Mouse (Mus musculus) forebrain, embryonic 11.5 days (tissue): ENCODE measurements at regions not wholly inside any gene's neighbourhood (a gene's known extent, or its start where the extent isn't known, plus 50 kb on each side); places are given as distances from the start of the nearest gene placed in this dataset.

ENCODE experiments used
- ATAC-seq: fragments of 200-750 bp; cut with Nextera tagmentation; replicated peaks from 2 replicates; pipeline ENCODE4 v1.8.0; 2017; ENCODE audit warnings: moderate TSS enrichment; ENCODE audit not compliant: low FRiP score
- DNase-seq: peaks from one replicate; pipeline ENCODE4 v3.0.0-alpha.2; 2017; ENCODE audit warnings: low spot score
- H3K27ac ChIP-seq: fragments of 300-500 bp; sonication (generic); 2 replicates; pipeline ENCODE4 v1.5.1; 2014; ENCODE audit warnings: low read depth, low read length
- H3K27me3 ChIP-seq: fragments of 300-500 bp; sonication (generic); 2 replicates; pipeline ENCODE4 v1.6.1; 2014; ENCODE audit warnings: mild to moderate bottlenecking, low read length, mixed read lengths; ENCODE audit not compliant: control insufficient read depth, insufficient read depth
- H3K36me3 ChIP-seq: fragments of 300-500 bp; sonication (generic); 2 replicates; pipeline ENCODE4 v1.6.1; 2014; ENCODE audit warnings: mild to moderate bottlenecking, low read length, moderate library complexity, mixed read lengths; ENCODE audit not compliant: control insufficient read depth, insufficient read depth
- H3K4me1 ChIP-seq: fragments of 300-500 bp; sonication (generic); replicated peaks from 2 replicates; pipeline ENCODE4 v1.6.1; 2014; ENCODE audit warnings: low read length, mixed read lengths; ENCODE audit not compliant: control insufficient read depth, insufficient read depth
- H3K4me2 ChIP-seq: fragments of 300-500 bp; sonication (generic); 2 replicates; pipeline ENCODE4 v1.6.1; 2014; ENCODE audit warnings: low read depth, mild to moderate bottlenecking, low read length, moderate library complexity, mixed read lengths; ENCODE audit not compliant: severe bottlenecking
- H3K4me3 ChIP-seq: fragments of 300-500 bp; sonication (generic); 2 replicates; pipeline ENCODE4 v1.5.1; 2014; ENCODE audit warnings: low read depth, low read length
- H3K9ac ChIP-seq: fragments of 300-500 bp; sonication (generic); 2 replicates; pipeline ENCODE4 v1.6.1; 2014; ENCODE audit warnings: low read length
- H3K9me3 ChIP-seq: fragments of 300-500 bp; sonication (generic); 2 replicates; pipeline ENCODE4 v1.6.1; 2016; ENCODE audit warnings: low read length, mixed read lengths; ENCODE audit not compliant: control insufficient read depth
- WGBS: fragments of 180-500 bp; shearing (Covaris S2); extraction: QIAGEN DNeasy Blood & Tissue Kit; methylation state at CpG from one replicate; pipeline ENCODE4 v1.1.7; 2014; 5-methylcytosine and 5-hydroxymethylcytosine counted together

GRCm38 (mm10) chr6:148543047-148543446 is 98.9 kb upstream of the Tmtc1 start:
- Histone ChIP-seq H3K9ac (no peak overlapping the region), H3K4me1 (no peaks in the 10 kb centered on the region), H3K36me3 (no peaks in the 10 kb centered on the region), H3K27me3 (no peaks in the 10 kb centered on the region), H3K27ac (no peak overlapping the region), H3K4me3 (no peak overlapping the region), H3K4me2 (no peak overlapping the region), H3K9me3 (no peaks in the 10 kb centered on the region)
- WGBS: 84% methylated on average over 3 of the region's 3 CpGs
- DNase-seq: no peak
- no peak for ATAC-seq

DNA sequence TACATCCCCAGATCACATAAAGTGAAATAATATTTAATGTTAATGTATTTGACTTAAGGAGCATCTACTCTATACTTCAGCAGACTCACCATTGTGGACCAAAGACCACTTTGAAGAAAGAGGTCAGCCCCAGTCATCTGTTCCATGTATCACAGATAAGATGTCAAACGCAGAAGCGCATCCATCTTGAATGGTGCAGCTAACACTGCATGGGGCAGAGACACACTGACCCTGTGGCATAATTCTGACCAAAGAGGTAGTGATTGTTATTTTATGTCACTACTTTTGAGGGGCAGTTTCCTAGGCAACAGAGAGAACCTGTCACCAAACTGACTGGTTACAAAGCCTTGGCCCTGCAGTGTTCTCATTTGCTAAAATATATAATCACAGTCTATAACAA is 97.8 kb upstream of the Tmtc1 start:
- no peak overlapping the region for H3K4me2 ChIP-seq
- H3K9ac ChIP-seq: no peak overlapping the region
- no peak for ATAC-seq
- H3K4me3 ChIP-seq: no peak overlapping the region
- no peak for DNase-seq
- H3K4me1 ChIP-seq: no peaks in the 10 kb centered on the region
- 84% methylated on average over 2 of the region's 2 CpGs for WGBS
- no peak overlapping the region for H3K27ac ChIP-seq
- H3K36me3 ChIP-seq: no peaks in the 10 kb centered on the region
- H3K9me3 ChIP-seq: no peaks in the 10 kb centered on the region
- H3K27me3 ChIP-seq: no peaks in the 10 kb centered on the region

- no peaks in the 10 kb centered on the region for H3K27me3 ChIP-seq
- no peak overlapping the region for H3K4me2 ChIP-seq
- WGBS: 67% methylated on average over 4 of the region's 4 CpGs
- H3K4me1 ChIP-seq: no peaks in the 10 kb centered on the region
- no peak overlapping the region for H3K27ac ChIP-seq
- H3K9ac ChIP-seq: no peak overlapping the region
- H3K36me3 ChIP-seq: no peaks in the 10 kb centered on the region
- ATAC-seq: no peak
- no peak for DNase-seq
- H3K4me3 ChIP-seq: no peak overlapping the region
- H3K9me3 ChIP-seq: no peaks in the 10 kb centered on the region
Measured at GRCm38 (mm10) chr6:148539207-148539960, 95.2 kb upstream of the Tmtc1 start.

GRCm38 (mm10) chr6:148534364-148534763 is 90.2 kb upstream of the Tmtc1 start:
- no peak overlapping the region for H3K4me3 ChIP-seq
- WGBS: 83% methylated on average over 4 of the region's 4 CpGs
- no peaks in the 10 kb centered on the region for H3K9me3 ChIP-seq
- no peak overlapping the region for H3K27ac ChIP-seq
- no peak overlapping the region for H3K4me2 ChIP-seq
- no peak for ATAC-seq
- H3K27me3 ChIP-seq: no peaks in the 10 kb centered on the region
- no peak overlapping the region for H3K9ac ChIP-seq
- no peaks in the 10 kb centered on the region for H3K36me3 ChIP-seq
- no peaks in the 10 kb centered on the region for H3K4me1 ChIP-seq
- DNase-seq: no peak

- Histone ChIP-seq H3K9ac (no peak overlapping the region), H3K4me1 (no peaks in the 10 kb centered on the region), H3K27ac (no peak overlapping the region), H3K36me3 (no peaks in the 10 kb centered on the region), H3K27me3 (no peaks in the 10 kb centered on the region), H3K4me3 (no peak overlapping the region), H3K4me2 (no peak overlapping the region), H3K9me3 (no peaks in the 10 kb centered on the region)
- ATAC-seq (no peak), DNase-seq (no peak)
- whole genome bisulfite sequencing: 92% methylated on average over 1 of the region's 1 CpGs
Measured at GRCm38 (mm10) chr6:148531068-148531467, 86.9 kb upstream of the Tmtc1 start.

DNA sequence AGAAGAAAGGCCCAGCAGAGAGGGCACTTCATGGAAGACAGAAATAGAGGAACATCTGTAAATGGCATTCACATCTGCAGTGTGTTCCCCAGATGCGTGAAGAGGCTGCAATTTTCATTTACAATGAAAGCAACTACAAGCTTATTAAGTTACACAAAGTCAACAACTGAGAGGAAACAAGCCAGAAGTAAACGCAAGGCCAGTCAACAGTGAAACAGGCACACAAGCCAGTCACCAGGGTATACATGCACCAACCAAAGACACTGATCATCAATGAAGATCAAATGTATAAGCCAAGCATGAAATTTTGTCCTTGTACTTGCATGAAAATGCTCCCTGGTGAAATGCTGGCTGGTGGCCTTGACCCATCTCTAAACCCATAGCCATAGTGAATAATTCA is 84.4 kb upstream of the Tmtc1 start:
- H3K27me3 ChIP-seq: no peaks in the 10 kb centered on the region
- ATAC-seq (no peak), DNase-seq (no peak)
- no peaks in the 10 kb centered on the region for H3K36me3 ChIP-seq
- H3K9me3 ChIP-seq: no peaks in the 10 kb centered on the region
- H3K27ac ChIP-seq: no peak overlapping the region
- no peak overlapping the region for H3K9ac ChIP-seq
- no peaks in the 10 kb centered on the region for H3K4me1 ChIP-seq
- no peak overlapping the region for H3K4me2 ChIP-seq
- 75% methylated on average over 2 of the region's 2 CpGs for WGBS
- no peak overlapping the region for H3K4me3 ChIP-seq

DNA sequence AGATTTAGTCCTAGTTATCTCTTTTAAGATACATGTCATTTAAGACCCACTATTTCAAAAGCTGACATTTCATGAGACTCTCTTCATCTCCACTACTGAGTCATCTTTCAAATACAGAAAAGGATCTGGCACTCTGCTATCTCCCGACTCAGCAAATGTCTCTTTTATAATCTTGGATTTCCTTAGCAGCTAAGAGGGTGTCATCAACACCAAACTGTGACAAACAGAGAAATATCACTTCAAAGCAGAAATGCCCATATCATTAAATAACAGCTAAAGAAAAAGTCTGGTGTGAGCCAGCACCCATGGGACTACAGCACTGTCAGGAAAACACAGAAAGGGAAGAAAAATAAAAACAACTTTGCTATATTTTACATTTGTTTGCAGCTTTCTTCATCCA is 78.7 kb upstream of the Tmtc1 start:
- Histone ChIP-seq H3K4me2 (no peak overlapping the region), H3K9me3 (no peaks in the 10 kb centered on the region), H3K36me3 (no peaks in the 10 kb centered on the region), H3K27me3 (no peaks in the 10 kb centered on the region), H3K4me3 (no peak overlapping the region), H3K9ac (no peak overlapping the region), H3K27ac (no peak overlapping the region), H3K4me1 (no peaks in the 10 kb centered on the region)
- DNase-seq: no peak
- ATAC-seq: no peak
- WGBS: 91% methylated on average over 1 of the region's 1 CpGs

DNA sequence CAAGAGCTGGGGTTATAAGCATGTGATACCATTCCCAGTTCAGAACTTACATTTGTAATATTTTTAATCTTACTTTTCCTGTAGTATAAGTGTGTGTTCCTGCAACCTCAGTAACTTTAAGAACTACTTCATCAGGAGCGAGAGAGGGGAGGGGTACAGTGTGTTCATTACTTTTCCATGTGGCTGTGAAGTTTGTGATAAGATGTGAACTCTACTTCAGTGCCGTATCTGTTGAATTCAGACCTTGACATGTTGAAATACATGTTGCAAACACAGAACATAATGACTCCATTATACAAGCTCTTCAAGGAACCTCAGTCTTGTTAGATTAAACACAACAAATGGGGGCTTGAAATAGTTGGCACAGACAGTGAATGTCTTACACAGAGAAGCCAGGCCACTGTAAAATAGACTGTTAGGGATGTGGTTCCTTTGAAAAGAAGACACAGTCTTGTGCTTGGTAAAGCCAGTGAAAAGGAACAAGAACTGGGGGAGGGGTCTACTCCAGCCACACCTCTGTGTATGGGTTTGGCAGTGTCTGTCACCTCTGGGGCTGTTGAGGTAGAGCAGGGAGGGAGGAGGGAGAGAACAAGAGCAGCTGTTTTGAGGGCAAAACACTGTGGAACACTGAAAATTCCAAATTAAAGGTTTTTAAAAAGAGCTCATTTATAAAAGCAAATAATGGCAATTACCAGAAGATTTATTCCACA is 73.5 kb upstream of the Tmtc1 start:
- Histone ChIP-seq H3K4me3 (no peak overlapping the region), H3K27me3 (no peaks in the 10 kb centered on the region), H3K9me3 (no peaks in the 10 kb centered on the region), H3K36me3 (no peaks in the 10 kb centered on the region), H3K9ac (no peak overlapping the region), H3K4me2 (no peak overlapping the region), H3K27ac (no peak overlapping the region), H3K4me1 (no peaks in the 10 kb centered on the region)
- WGBS: 84% methylated on average over 2 of the region's 2 CpGs
- no peak for ATAC-seq
- DNase-seq: no peak

GRCm38 (mm10) chr6:148516654-148517053 is 72.5 kb upstream of the Tmtc1 start:
- Histone ChIP-seq H3K9ac (no peak overlapping the region), H3K4me1 (no peaks in the 10 kb centered on the region), H3K9me3 (no peaks in the 10 kb centered on the region), H3K36me3 (no peaks in the 10 kb centered on the region), H3K27ac (no peak overlapping the region), H3K4me2 (no peak overlapping the region), H3K4me3 (no peak overlapping the region), H3K27me3 (no peaks in the 10 kb centered on the region)
- WGBS: 77% methylated on average over 4 of the region's 4 CpGs
- DNase-seq (no peak), ATAC-seq (no peak)
